Mouse (Mus musculus) heart, postnatal 0 days (tissue): ENCODE results near the gene Gm12394. TPM values are rescaled to one million over a fixed set of nuclear protein-coding genes. Genes with fewer than 3 reads are reported as not detected.

ENCODE experiments used
- ATAC-seq: fragments of 200-750 bp; cut with Nextera tagmentation; 2 replicates; pipeline ENCODE4 v1.8.0; 2017; ENCODE audit warnings: low read depth, moderate number of reproducible peaks, moderate library complexity; ENCODE audit not compliant: insufficient read depth
- DNase-seq: peaks from one replicate; pipeline ENCODE4 v3.0.0-alpha.2; 2016; ENCODE audit warnings: low spot score
- H3K27ac ChIP-seq: fragments of 300-500 bp; sonication (generic); 2 replicates; pipeline ENCODE4 v1.5.1; 2014; ENCODE audit warnings: low read depth, mild to moderate bottlenecking
- H3K27me3 ChIP-seq: fragments of 300-500 bp; sonication (generic); 2 replicates; pipeline ENCODE4 v1.6.1; 2014; ENCODE audit warnings: low read length, mixed read lengths; ENCODE audit not compliant: control insufficient read depth, insufficient read depth
- H3K36me3 ChIP-seq: fragments of 300-500 bp; sonication (generic); replicated peaks from 2 replicates; pipeline ENCODE4 v1.6.1; 2014; ENCODE audit warnings: low read length, mixed read lengths; ENCODE audit not compliant: control insufficient read depth, insufficient read depth
- H3K4me1 ChIP-seq: fragments of 300-500 bp; sonication (generic); 2 replicates; pipeline ENCODE4 v1.6.1; 2014; ENCODE audit warnings: antibody characterized with exemption; ENCODE audit not compliant: control insufficient read depth, insufficient read depth
- H3K4me2 ChIP-seq: fragments of 300-500 bp; sonication (generic); 2 replicates; pipeline ENCODE4 v1.6.1; 2014; ENCODE audit warnings: low read depth, mild to moderate bottlenecking, low read length, moderate library complexity
- H3K4me3 ChIP-seq: fragments of 300-500 bp; sonication (generic); 2 replicates; pipeline ENCODE4 v1.5.1; 2014; ENCODE audit warnings: low read depth, low read length
- H3K9ac ChIP-seq: fragments of 300-500 bp; sonication (generic); replicated peaks from 2 replicates; pipeline ENCODE4 v1.6.1; 2014; ENCODE audit warnings: low read depth, low read length, mixed read lengths
- H3K9me3 ChIP-seq: fragments of 300-500 bp; sonication (generic); replicated peaks from 2 replicates; pipeline ENCODE4 v1.6.1; 2016; ENCODE audit warnings: low read length; ENCODE audit not compliant: control insufficient read depth
- CTCF ChIP-seq: IDR thresholded peaks from 2 replicates; pipeline ENCODE4 v1.5.1; 2016; ENCODE audit warnings: antibody characterized with exemption, control low read depth, low read depth
- EP300 ChIP-seq: IDR thresholded peaks from 2 replicates; pipeline ENCODE4 v1.6.1; 2016; ENCODE audit warnings: antibody characterized with exemption, low read depth
- whole genome bisulfite sequencing: fragments of 180-500 bp; shearing (Covaris S2); extraction: QIAGEN DNeasy Blood & Tissue Kit; methylation state at CpG from one replicate; pipeline ENCODE4 v1.1.7; 2014; 5-methylcytosine and 5-hydroxymethylcytosine counted together
- polyA plus RNA-seq: library from polyadenylated mRNA; unstranded; fragments of >200 nt; fragmentation: Nextera tagmentation; extraction: Ambion mirVana; gene quantifications from 2 replicates; pipeline ENCODE4 v1.2.1, GENCODE M21; 2015
- total RNA-seq: library from RNA; depleted of rRNA; stranded (reverse); fragments of >200 nt; gene quantifications from 2 replicates; pipeline ENCODE4 v1.2.3, GENCODE M21; 2014; ENCODE audit warnings: low replicate concordance

Gene Gm12394
- total and polyA plus RNA-seq, 2 experiments from 2014 or later: 0.05 TPM; not detected in 1

GRCm38 (mm10) chr4:42900878-42901277 lies 44.3 kb upstream of the Gm12394 start:
- ATAC-seq: no peak
- no peak overlapping the region for H3K9ac ChIP-seq

GRCm38 (mm10) chr4:42898914-42899313 lies 42.3 kb upstream of the Gm12394 start:
- H3K9ac ChIP-seq: no peak overlapping the region
- H3K4me1 ChIP-seq: no peaks in the 10 kb centered on the region
- no peak overlapping the region for H3K4me2 ChIP-seq
- no peak for DNase-seq
- H3K9me3 ChIP-seq: no peaks in the 10 kb centered on the region
- H3K36me3 ChIP-seq: no peaks in the 10 kb centered on the region
- ATAC-seq: no peak
- no peak overlapping the region for H3K27ac ChIP-seq
- no peak overlapping the region for H3K4me3 ChIP-seq
- 32% methylated on average over 3 of the region's 3 CpGs for whole genome bisulfite sequencing
- TF ChIP-seq CTCF: no peak
- TF ChIP-seq EP300: no peak
- 0 out of 2 replicates have a peak, but pooled peaks cover 3% of the 10 kb centered on the region for H3K27me3 ChIP-seq

More at GRCm38 (mm10) chr4:42900878-42901277, 44.3 kb upstream of the Gm12394 start:
- TF ChIP-seq CTCF (no peak), EP300 (no peak)
- no peak overlapping the region for H3K4me3 ChIP-seq
- WGBS: 39% methylated on average over 5 of the region's 5 CpGs
- DNase-seq: no peak
- H3K27ac ChIP-seq: no peak overlapping the region
- no peak overlapping the region for H3K4me2 ChIP-seq
- H3K9me3 ChIP-seq: no peaks in the 10 kb centered on the region
- H3K36me3 ChIP-seq: no peaks in the 10 kb centered on the region
- 0 out of 2 replicates have a peak, but pooled peaks cover 3% of the 10 kb centered on the region for H3K27me3 ChIP-seq
- H3K4me1 ChIP-seq: no peaks in the 10 kb centered on the region

DNA sequence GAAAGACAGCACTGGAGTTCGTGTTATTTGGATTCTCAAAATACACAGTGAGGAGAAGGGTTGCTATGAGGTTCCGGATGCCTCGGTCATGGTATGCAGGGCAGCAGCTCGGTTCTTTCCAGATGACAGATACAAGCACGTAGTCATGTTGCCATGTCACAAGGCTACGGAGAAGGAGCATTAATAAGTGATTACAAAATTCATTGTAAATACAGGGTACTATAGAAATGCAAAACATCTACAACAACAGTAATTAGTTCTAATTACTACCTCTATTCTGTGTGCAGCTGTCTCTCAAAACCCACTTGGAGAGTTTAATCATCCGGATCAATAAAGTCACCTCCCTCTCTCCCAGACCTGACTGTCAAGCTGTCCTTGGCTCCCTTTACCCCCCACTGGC lies 38.5 kb upstream of the Gm12394 start:
- no peak overlapping the region for H3K4me3 ChIP-seq
- no peak overlapping the region for H3K27ac ChIP-seq
- H3K4me2 ChIP-seq: no peak overlapping the region
- no peaks in the 10 kb centered on the region for H3K36me3 ChIP-seq
- 0 out of 2 replicates have a peak, but pooled peaks cover 3% of the 10 kb centered on the region for H3K27me3 ChIP-seq
- TF ChIP-seq EP300: no peak
- no peak for TF ChIP-seq CTCF
- ATAC-seq (no peak), DNase-seq (no peak)
- no peaks in the 10 kb centered on the region for H3K9me3 ChIP-seq
- H3K4me1 ChIP-seq: no peaks in the 10 kb centered on the region
- H3K9ac ChIP-seq: no peak overlapping the region
- WGBS: 73% methylated on average over 7 of the region's 7 CpGs

- Histone ChIP-seq H3K27ac (no peak overlapping the region), H3K4me3 (no peak overlapping the region), H3K4me1 (no peaks in the 10 kb centered on the region), H3K9me3 (no peaks in the 10 kb centered on the region), H3K36me3 (no peaks in the 10 kb centered on the region), H3K4me2 (no peak overlapping the region), H3K27me3 (no peaks in the 10 kb centered on the region), H3K9ac (no peak overlapping the region)
- no peak for TF ChIP-seq EP300
- TF ChIP-seq CTCF: no peak
- DNase-seq (no peak), ATAC-seq (no peak)
- 61% methylated on average over 7 of the region's 7 CpGs for WGBS
Observed at GRCm38 (mm10) chr4:42891176-42891575, 34.6 kb upstream of the Gm12394 start.

GRCm38 (mm10) chr4:42888806-42889205 lies 32.2 kb upstream of the Gm12394 start:
- ATAC-seq: no peak
- DNase-seq: no peak
- TF ChIP-seq CTCF (no peak), EP300 (no peak)

DNA sequence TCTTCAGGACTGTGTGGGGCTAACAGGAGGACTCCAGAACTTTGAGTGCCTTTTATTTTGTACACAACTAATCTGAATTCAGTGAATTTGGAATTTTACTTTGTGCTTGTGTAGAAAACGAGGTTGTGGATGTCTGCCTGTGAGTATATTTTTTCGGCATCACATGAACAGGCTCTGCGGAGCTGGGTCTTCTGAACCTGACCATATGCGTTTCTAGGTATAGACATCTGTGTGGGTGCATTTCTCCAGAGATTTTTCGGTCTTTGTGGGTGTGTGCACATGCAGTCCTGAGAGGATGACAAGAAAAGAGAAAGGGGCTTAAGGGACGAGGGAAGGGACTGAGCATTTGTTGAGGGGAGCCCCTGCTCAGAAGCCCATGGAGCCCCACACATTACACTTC lies 30.4 kb upstream of the Gm12394 start:
- H3K36me3 ChIP-seq: no peaks in the 10 kb centered on the region
- ATAC-seq: no peak
- no peak overlapping the region for H3K4me2 ChIP-seq
- H3K9me3 ChIP-seq: no peaks in the 10 kb centered on the region
- WGBS: 84% methylated on average over 6 of the region's 6 CpGs
- DNase-seq: no peak
- TF ChIP-seq CTCF (no peak), EP300 (no peak)
- no peak overlapping the region for H3K9ac ChIP-seq
- no peak overlapping the region for H3K4me3 ChIP-seq
- no peak overlapping the region for H3K27ac ChIP-seq
- H3K27me3 ChIP-seq: no peaks in the 10 kb centered on the region
- no peaks in the 10 kb centered on the region for H3K4me1 ChIP-seq

More at GRCm38 (mm10) chr4:42888806-42889205, 32.2 kb upstream of the Gm12394 start:
- H3K9me3 ChIP-seq: no peaks in the 10 kb centered on the region
- no peak overlapping the region for H3K4me2 ChIP-seq
- no peak overlapping the region for H3K27ac ChIP-seq
- no peaks in the 10 kb centered on the region for H3K4me1 ChIP-seq
- H3K4me3 ChIP-seq: no peak overlapping the region
- WGBS: 81% methylated on average over 6 of the region's 6 CpGs
- no peak overlapping the region for H3K9ac ChIP-seq
- H3K36me3 ChIP-seq: no peaks in the 10 kb centered on the region
- no peaks in the 10 kb centered on the region for H3K27me3 ChIP-seq
